Mouse (Mus musculus) testis, adult 2 months (tissue): ENCODE data around the gene Sapcd1. TPM values are rescaled to one million over a fixed set of nuclear protein-coding genes. Genes with fewer than 3 reads are reported as not detected.
A peak's percentile ranks its signal among the peaks of the same experiment; 100 is the strongest.
"Not testable (repeated sequence)": the region's sequence is repeated elsewhere in the genome, so short reads cannot be mapped to it uniquely, and the experiment has no call there.

ENCODE experiments used
- H3K27ac ChIP-seq: fragments of 200-500 bp; 2 replicates; pipeline ENCODE4 v1.5.1; 2012; ENCODE audit warnings: low read depth, low read length; ENCODE audit not compliant: control insufficient read depth, insufficient read depth
- H3K27me3 ChIP-seq: fragments of 200-500 bp; 2 replicates; pipeline ENCODE4 v1.6.1; 2012; ENCODE audit warnings: mild to moderate bottlenecking, low read length, moderate library complexity; ENCODE audit not compliant: control insufficient read depth, insufficient read depth
- H3K36me3 ChIP-seq: fragments of 200-500 bp; 2 replicates; pipeline ENCODE4 v1.6.1; 2012; ENCODE audit warnings: mild to moderate bottlenecking, low read length; ENCODE audit not compliant: control insufficient read depth, insufficient read depth
- H3K4me1 ChIP-seq: fragments of 200-500 bp; 2 replicates; pipeline ENCODE4 v1.6.1; 2012; ENCODE audit warnings: low read length; ENCODE audit not compliant: control insufficient read depth, insufficient read depth
- H3K4me3 ChIP-seq: fragments of 200-500 bp; 2 replicates; pipeline ENCODE4 v1.5.1; 2012; ENCODE audit warnings: low read depth, mild to moderate bottlenecking, low read length, moderate library complexity, mixed read lengths; ENCODE audit not compliant: control insufficient read depth
- CTCF ChIP-seq: fragments of 200-500 bp; IDR thresholded peaks from 2 replicates; pipeline ENCODE4 v1.5.1; 2012; ENCODE audit warnings: low read depth, mild to moderate bottlenecking, inconsistent platforms, low read length, moderate library complexity; ENCODE audit not compliant: control insufficient read depth, insufficient read depth, insufficient replicate concordance
- POLR2A ChIP-seq: fragments of 200-500 bp; IDR thresholded peaks from 2 replicates; pipeline ENCODE4 v1.6.1; 2012; ENCODE audit warnings: low read depth, mild to moderate bottlenecking, inconsistent platforms, low read length, moderate library complexity; ENCODE audit not compliant: control insufficient read depth
- polyA plus RNA-seq: library from polyadenylated mRNA; depleted of rRNA; stranded (reverse); fragments of >200 nt; gene quantifications from 2 replicates; pipeline ENCODE4 v1.2.3, GENCODE M21; 2012

Sapcd1 gene
- polyA plus RNA-seq, 1 experiment: 3.5 TPM

DNA sequence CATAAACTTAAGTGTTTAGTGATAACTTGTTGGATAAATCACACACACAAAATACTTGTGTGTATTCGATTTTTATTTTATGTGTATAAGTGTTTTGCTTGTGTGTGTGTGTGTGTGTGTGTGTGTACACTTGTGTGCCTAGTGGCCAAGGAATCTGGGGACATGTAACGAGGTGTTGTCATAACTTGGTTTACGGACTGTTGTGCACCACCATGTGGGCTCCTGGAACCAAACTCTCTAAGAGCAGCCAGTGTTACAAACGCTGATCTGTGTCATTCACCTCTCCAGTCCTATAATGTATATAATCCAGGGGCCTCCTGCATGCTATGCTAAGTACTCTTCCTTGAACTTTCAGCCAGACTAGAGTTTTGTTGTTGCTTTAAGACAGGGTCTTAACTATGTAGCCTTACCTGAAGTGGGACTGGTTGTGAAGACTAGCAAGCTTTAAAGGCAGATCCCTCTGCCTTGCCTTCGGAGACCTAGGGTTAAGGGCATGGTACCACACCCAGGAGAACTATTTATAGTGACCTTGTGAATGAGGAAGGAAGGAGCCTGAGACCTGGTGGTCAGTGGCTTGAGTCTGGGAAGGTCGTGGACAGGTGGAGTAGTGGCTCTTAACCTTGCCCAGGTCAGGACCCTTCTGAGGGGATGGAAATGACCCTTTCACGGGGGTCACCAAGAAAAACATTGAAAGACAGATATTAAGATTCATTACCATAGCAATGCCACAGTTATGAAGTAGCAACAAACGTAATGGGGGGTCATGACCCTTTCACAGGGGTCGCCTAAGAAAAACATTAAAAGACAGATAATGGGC lies 24.6 kb downstream of the Sapcd1 start:
- peaks cover 3% of the 10 kb centered on the region for H3K36me3 ChIP-seq
- no peak overlapping the region for H3K27ac ChIP-seq
- peaks cover 13% of the 10 kb centered on the region for H3K4me1 ChIP-seq
- TF ChIP-seq CTCF: no peak
- TF ChIP-seq POLR2A: no peak
- H3K4me3 ChIP-seq: 0 out of 2 replicates have a peak overlapping the region, but pooled peaks have one; percentile 12
- H3K27me3 ChIP-seq: no peaks in the 10 kb centered on the region

DNA sequence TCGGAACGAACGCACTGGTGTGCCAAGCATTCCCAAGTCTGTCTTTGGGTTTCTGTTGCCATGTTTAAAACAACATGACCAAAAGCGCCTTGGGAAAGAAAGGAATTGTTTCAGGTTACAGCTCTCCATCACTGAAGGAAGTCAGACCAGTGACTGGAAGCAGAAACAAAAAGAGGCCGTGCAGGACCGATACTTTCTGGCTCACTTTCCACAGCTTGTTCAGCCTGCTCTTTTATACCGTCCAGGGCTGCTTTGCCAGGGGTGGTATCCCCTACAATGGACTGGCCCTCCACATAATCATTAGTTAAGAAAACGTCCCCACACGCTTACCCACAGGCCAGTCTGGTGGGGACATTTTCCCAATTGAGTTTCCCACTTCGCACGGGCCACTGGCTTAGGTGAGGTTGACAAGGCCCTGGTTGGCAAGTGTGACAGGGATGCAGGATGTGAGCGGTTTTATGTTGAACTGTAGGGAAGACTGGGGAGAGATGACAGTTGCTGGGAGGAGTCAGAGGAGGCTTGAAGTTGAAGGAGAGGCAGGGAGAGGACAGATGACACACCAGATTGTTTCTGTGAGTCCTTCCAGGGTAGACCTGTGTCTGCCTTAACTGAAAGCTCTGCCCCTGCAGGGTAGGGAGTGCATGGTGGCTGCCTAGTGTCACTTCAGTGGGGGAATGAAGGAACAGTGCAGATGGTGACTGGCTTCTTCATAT lies 25.5 kb downstream of the Sapcd1 start:
- Histone ChIP-seq H3K36me3 (peaks cover 3% of the 10 kb centered on the region), H3K27ac (peak overlapping the region; percentile 94)

DNA sequence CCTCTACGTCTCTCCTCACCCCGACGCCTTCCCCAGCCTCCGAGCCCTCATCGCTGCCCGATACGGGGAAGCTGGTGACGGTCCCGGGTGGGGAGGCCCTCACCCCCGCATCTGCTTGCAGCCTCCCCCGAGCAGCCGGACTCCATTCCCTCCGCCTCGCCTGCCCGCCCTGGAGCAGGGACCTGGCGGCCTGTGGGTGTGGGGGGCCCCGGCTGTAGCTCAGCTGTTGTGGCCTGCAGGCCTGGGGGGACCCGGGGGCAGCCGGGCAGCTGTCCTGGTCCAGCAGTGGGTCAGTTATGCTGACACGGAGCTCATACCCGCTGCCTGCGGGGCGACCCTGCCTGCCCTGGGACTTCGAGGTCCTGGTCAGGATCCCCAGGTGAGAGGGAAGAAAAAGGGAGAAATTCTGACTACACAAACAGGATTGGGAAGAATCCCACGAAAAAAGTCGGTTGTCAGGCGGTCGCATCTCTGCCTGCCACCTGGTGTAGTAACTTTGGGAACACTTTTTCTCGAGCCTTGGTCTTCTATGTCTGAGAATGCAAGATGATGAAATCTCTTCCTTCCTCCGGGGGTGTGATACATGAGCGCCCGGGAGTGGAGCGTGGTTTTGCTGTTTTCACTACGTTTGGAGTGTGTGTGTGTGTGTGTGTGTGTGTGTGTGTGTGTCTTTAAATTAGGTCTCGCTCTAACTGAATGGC lies 26.2 kb downstream of the Sapcd1 start:
- peaks cover 3% of the 10 kb centered on the region for H3K36me3 ChIP-seq
- H3K27ac ChIP-seq: peak overlapping the region; percentile 94
- H3K27me3 ChIP-seq: no peaks in the 10 kb centered on the region
- TF ChIP-seq POLR2A (no peak), CTCF (no peak)
- H3K4me3 ChIP-seq: peak overlapping the region; percentile 94
- peaks cover 13% of the 10 kb centered on the region for H3K4me1 ChIP-seq

More for the DNA sequence above, 25.5 kb downstream of the Sapcd1 start:
- Histone ChIP-seq H3K27me3 (no peaks in the 10 kb centered on the region), H3K4me3 (peak overlapping the region; percentile 94), H3K4me1 (peaks cover 13% of the 10 kb centered on the region)
- TF ChIP-seq POLR2A (no peak), CTCF (no peak)

DNA sequence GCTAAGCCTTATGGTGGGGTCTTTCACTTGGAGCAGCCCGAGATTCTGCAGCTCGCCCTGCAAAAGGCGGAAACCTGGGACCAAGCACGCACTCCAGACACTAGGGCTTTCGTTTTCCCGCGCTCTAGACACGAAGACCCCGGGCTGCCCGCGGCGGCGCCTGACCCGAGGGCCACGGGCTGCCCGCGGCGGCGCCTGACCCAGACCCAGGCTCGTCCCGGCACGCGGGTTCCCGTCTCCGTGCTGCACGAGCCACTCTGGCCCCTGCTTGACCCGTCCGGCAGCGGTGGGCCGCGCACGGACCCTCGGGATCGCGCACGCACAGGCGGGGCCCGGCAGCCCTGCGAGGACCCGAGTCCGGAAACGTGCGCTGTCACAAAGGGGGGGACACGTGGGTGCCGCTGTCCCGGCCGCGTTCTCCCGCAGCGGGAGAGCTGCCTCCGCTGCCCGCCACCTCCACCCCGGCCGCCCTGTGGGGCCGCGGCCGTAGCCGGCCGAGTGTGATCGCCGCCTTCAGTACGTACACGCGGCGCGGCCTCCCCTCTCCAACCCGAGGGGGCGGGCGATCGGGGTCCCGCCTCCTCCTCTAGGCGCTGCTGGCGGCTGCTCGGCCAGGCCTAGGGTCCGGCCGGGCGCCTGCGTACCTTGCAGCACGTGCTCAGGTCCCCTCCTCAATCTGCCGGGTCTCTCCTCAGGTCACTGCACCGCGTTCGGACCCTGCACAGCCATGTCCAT lies 26.9 kb downstream of the Sapcd1 start, which contains the start of gene Vars:
Gene Vars (plus strand): TSS at position 271 of the 735 bp plus-strand sequence.
- peak within 1 kb of the TSS; percentile 94 for H3K4me3 ChIP-seq
- H3K27ac ChIP-seq: peak within 1 kb of the TSS; percentile 94
- H3K36me3 ChIP-seq: peaks cover 3% of the 10 kb centered on the region
- peaks cover 13% of the 10 kb centered on the region for H3K4me1 ChIP-seq
- TF ChIP-seq CTCF (no peak), POLR2A (peak; percentile 47; the same call in 1 of the 2 replicates)
- H3K27me3 ChIP-seq: no peaks in the 10 kb centered on the region

DNA sequence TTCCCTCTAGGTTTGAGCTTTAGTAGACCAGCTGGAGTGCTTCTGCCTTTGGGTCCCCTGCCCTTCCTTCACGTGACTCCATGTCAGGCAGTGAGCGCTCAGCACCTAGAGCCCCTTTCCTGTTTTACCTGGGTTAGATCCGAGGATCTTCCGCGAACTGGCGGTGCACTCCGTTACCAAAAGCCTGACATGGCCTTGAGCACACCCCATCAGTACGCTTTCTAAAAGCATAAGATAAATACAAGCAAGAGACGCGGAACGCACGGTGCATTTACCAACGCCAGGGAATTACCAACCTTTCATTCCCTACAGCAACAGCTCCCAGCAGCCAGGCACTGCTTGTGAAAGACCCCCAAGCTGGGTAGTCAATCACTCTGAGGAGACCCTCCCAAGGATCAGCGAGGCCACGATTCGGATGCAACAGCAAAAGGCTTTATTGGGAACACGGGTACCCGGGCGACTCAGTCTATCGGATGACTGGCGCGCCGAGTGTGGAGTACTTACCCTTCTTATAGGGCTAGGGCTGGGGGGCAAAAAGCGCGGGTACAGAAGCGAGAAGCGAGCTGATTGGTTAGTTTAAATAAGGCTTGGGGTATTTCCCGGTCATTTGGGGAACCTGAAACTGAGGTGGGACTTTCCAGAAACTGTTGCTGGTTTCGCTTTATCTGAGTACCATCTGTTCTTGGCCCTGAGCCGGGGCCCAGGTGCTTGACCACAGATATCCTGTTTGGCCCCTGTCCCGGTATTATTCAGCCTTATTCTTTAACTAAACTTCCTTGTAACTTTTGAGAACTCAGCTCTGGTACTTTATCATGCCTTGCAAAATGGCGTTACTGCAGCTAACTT lies 27.7 kb downstream of the Sapcd1 start:
- not testable (repeated sequence) for H3K27me3 ChIP-seq, H3K36me3 ChIP-seq
- Histone ChIP-seq H3K27ac (peak overlapping the region; percentile 94; the same call in 1 of the 2 replicates), H3K4me1 (peaks cover 13% of the 10 kb centered on the region), H3K4me3 (peak overlapping the region; percentile 94)
